Mouse (Mus musculus) spleen, postnatal 4 days (tissue): ENCODE measurements at regions not wholly inside any gene's neighbourhood (a gene's known extent, or its start where the extent isn't known, plus 50 kb on each side); places are given as distances from the start of the nearest gene placed in this dataset.
A peak's percentile ranks its signal among the peaks of the same experiment; 100 is the strongest.

Experiments used
- DNase-seq, 2 experiments: peaks; one replicate each; pipeline ENCODE4 v3.0.0; 2022; ENCODE audit warnings: low spot score in 2 of 2

- DNase-seq: no peak
Measured at GRCm38 (mm10) chr4:33686135-33686534, 238.3 kb upstream of the Cnr1 start.

- no peak for DNase-seq
Measured at GRCm38 (mm10) chr4:33687434-33687833, 237.0 kb upstream of the Cnr1 start.

- no peak for DNase-seq
Measured at GRCm38 (mm10) chr4:33693441-33693840, 231.0 kb upstream of the Cnr1 start.

- no peak for DNase-seq
Measured at GRCm38 (mm10) chr4:33696969-33697368, 227.4 kb upstream of the Cnr1 start.

- DNase-seq: no peak
Measured at GRCm38 (mm10) chr4:33702028-33702666, 222.2 kb upstream of the Cnr1 start.

- DNase-seq: no peak
Measured at GRCm38 (mm10) chr4:33705722-33706121, 218.7 kb upstream of the Cnr1 start.

GRCm38 (mm10) chr4:33706785-33707184 lies 217.6 kb upstream of the Cnr1 start:
- DNase-seq: no peak

- DNase-seq: no peak
Measured at GRCm38 (mm10) chr4:33716475-33717117, 207.8 kb upstream of the Cnr1 start.

- DNase-seq: no peak
Measured at GRCm38 (mm10) chr4:33720972-33721371, 203.4 kb upstream of the Cnr1 start.

GRCm38 (mm10) chr4:33721971-33722370 lies 202.4 kb upstream of the Cnr1 start:
- DNase-seq: no peak

- DNase-seq: no peak
Measured at GRCm38 (mm10) chr4:33731837-33732236, 192.6 kb upstream of the Cnr1 start.

GRCm38 (mm10) chr4:33734923-33735322 lies 189.5 kb upstream of the Cnr1 start:
- no peak for DNase-seq

GRCm38 (mm10) chr4:33735442-33735966 lies 188.9 kb upstream of the Cnr1 start:
- DNase-seq: no peak

GRCm38 (mm10) chr4:33736061-33736701 lies 188.2 kb upstream of the Cnr1 start:
- DNase-seq: no peak

GRCm38 (mm10) chr4:33737337-33737736 lies 187.1 kb upstream of the Cnr1 start:
- DNase-seq: no peak

GRCm38 (mm10) chr4:33737859-33738417 lies 186.5 kb upstream of the Cnr1 start:
- DNase-seq: peak in 1 of 2 experiments; percentile 15

GRCm38 (mm10) chr4:33739211-33739904 lies 185.0 kb upstream of the Cnr1 start:
- no peak for DNase-seq

GRCm38 (mm10) chr4:33740982-33741381 lies 183.4 kb upstream of the Cnr1 start:
- no peak for DNase-seq

GRCm38 (mm10) chr4:33745180-33745579 lies 179.2 kb upstream of the Cnr1 start:
- DNase-seq: no peak

- no peak for DNase-seq
Measured at GRCm38 (mm10) chr4:33747316-33747895, 177.0 kb upstream of the Cnr1 start.

GRCm38 (mm10) chr4:33767721-33768120 lies 156.7 kb upstream of the Cnr1 start:
- DNase-seq: no peak

- no peak for DNase-seq
Measured at GRCm38 (mm10) chr4:33786027-33786426, 138.4 kb upstream of the Cnr1 start.
